Mouse (Mus musculus) CH12.LX (cell line): ENCODE data around the gene Emp1. TPM values are rescaled to one million over a fixed set of nuclear protein-coding genes. Genes with fewer than 3 reads are reported as not detected.

ENCODE experiments used
- DNase-seq: peaks from one replicate; pipeline ENCODE4 v3.0.0-alpha.2; 2013; ENCODE audit errors: extremely low read depth
- H3K27ac ChIP-seq: 2 replicates; pipeline ENCODE4 v1.5.1; 2012; ENCODE audit warnings: low read depth, mild to moderate bottlenecking, control low read depth, moderate library complexity; ENCODE audit not compliant: insufficient read depth
- H3K27me3 ChIP-seq: replicated peaks from 2 replicates; pipeline ENCODE3; 2012; ENCODE audit warnings: inconsistent platforms
- H3K36me3 ChIP-seq, 2 experiments: replicated peaks in 1 of 2; 2 replicates each; pipeline versions ENCODE3 to v1.6.1; 2012; ENCODE audit warnings: inconsistent platforms in 1 of 2, low read length in 1 of 2, mild to moderate bottlenecking in 1 of 2, mixed read lengths in 1 of 2, moderate library complexity in 1 of 2; ENCODE audit not compliant: control insufficient read depth in 1 of 2, insufficient read depth in 1 of 2
- H3K4me1 ChIP-seq, 2 experiments: 2 replicates each; pipeline ENCODE4 v1.6.1; 2012; ENCODE audit warnings: inconsistent platforms in 1 of 2, moderate library complexity in 1 of 2; ENCODE audit not compliant: insufficient read depth in 2 of 2, control insufficient read depth in 1 of 2
- H3K4me2 ChIP-seq: 2 replicates; pipeline ENCODE4 v1.6.1; 2012; ENCODE audit warnings: low read depth, mild to moderate bottlenecking, control low read depth; ENCODE audit not compliant: poor library complexity, insufficient read depth, severe bottlenecking
- H3K4me3 ChIP-seq, 3 experiments: fragments of 150-350 bp in 1 of 3; sonication (generic) in 1 of 3; replicated peaks in 1 of 3; 2 replicates each; pipeline versions ENCODE3 to v1.5.1; 2011 to 2012; ENCODE audit warnings: low read depth in 2 of 3, low read length in 2 of 3, mild to moderate bottlenecking in 2 of 3, moderate library complexity in 2 of 3, control low read depth in 1 of 3, improper control_type of control experiment in 1 of 3, inconsistent platforms in 1 of 3, mixed read lengths in 1 of 3; ENCODE audit not compliant: poor library complexity in 1 of 3
- H3K79me2 ChIP-seq: replicated peaks from 2 replicates; pipeline ENCODE4 v1.6.1; 2012; ENCODE audit warnings: mild to moderate bottlenecking, moderate library complexity; ENCODE audit not compliant: control insufficient read depth, poor library complexity, insufficient read depth, severe bottlenecking; ENCODE audit errors: extremely low read depth
- H3K9ac ChIP-seq: 2 replicates; pipeline ENCODE4 v1.6.1; 2012; ENCODE audit warnings: low read depth, mild to moderate bottlenecking, control low read depth, moderate library complexity; ENCODE audit not compliant: insufficient read depth
- H3K9me3 ChIP-seq: replicated peaks from 2 replicates; pipeline ENCODE3; 2012; ENCODE audit warnings: low read length, inconsistent platforms, mixed read lengths
- BHLHE40 ChIP-seq: IDR thresholded peaks from 2 replicates; pipeline ENCODE4 v1.6.1; 2011; ENCODE audit warnings: mild to moderate bottlenecking, low read depth, low read length, improper control_type of control experiment
- CHD1 ChIP-seq: IDR thresholded peaks from 2 replicates; pipeline ENCODE4 v1.6.1; 2012; ENCODE audit warnings: low read depth, low read length, improper control_type of control experiment, inconsistent platforms
- CTCF ChIP-seq, 2 experiments: IDR thresholded peaks in 1 of 2; conservative IDR thresholded peaks in 1 of 2; 2 replicates each; pipeline ENCODE4 v1.5.1; 2011 to 2012; ENCODE audit warnings: low read depth in 2 of 2, low read length in 2 of 2, improper control_type of control experiment in 1 of 2, inconsistent platforms in 1 of 2, mild to moderate bottlenecking in 1 of 2, moderate library complexity in 1 of 2
- E2F4 ChIP-seq: IDR thresholded peaks from 2 replicates; pipeline ENCODE4 v1.6.1; 2011; ENCODE audit warnings: low read depth, low read length, improper control_type of control experiment; ENCODE audit not compliant: insufficient replicate concordance
- ETS1 ChIP-seq: conservative IDR thresholded peaks from 2 replicates; pipeline ENCODE4 v1.6.1; 2012; ENCODE audit warnings: low read depth, mild to moderate bottlenecking, inconsistent platforms, low read length, improper control_type of control experiment, moderate library complexity
- GABPA ChIP-seq: IDR thresholded peaks from 2 replicates; pipeline ENCODE4 v1.6.1; 2012; ENCODE audit warnings: low read depth, low read length, improper control_type of control experiment, inconsistent platforms; ENCODE audit not compliant: insufficient replicate concordance
- HCFC1 ChIP-seq: IDR thresholded peaks from 2 replicates; pipeline ENCODE4 v1.6.1; 2012; ENCODE audit warnings: low read depth, mild to moderate bottlenecking, inconsistent platforms, low read length, improper control_type of control experiment
- IRF4 ChIP-seq: IDR thresholded peaks from 2 replicates; pipeline ENCODE4 v1.6.1; 2014; ENCODE audit warnings: low read depth, mild to moderate bottlenecking, inconsistent platforms, low read length, improper control_type of control experiment
- JUN ChIP-seq: IDR thresholded peaks from 2 replicates; pipeline ENCODE4 v1.6.1; 2011; ENCODE audit warnings: low read depth, mild to moderate bottlenecking, low read length, improper control_type of control experiment, moderate library complexity; ENCODE audit not compliant: insufficient read depth
- JUND ChIP-seq: conservative IDR thresholded peaks from 2 replicates; pipeline ENCODE4 v1.6.1; 2011; ENCODE audit warnings: low read depth, low read length, improper control_type of control experiment
- KAT2A ChIP-seq: IDR thresholded peaks from 2 replicates; pipeline ENCODE4 v1.6.1; 2012; ENCODE audit warnings: low read length, improper control_type of control experiment, inconsistent platforms; ENCODE audit not compliant: insufficient replicate concordance
- MAZ ChIP-seq: IDR thresholded peaks from 2 replicates; pipeline ENCODE4 v1.6.1; 2012; ENCODE audit warnings: low read depth, mild to moderate bottlenecking, inconsistent platforms, low read length, improper control_type of control experiment, moderate library complexity
- MEF2A ChIP-seq: IDR thresholded peaks from 2 replicates; pipeline ENCODE4 v1.6.1; 2014; ENCODE audit warnings: low read depth, mild to moderate bottlenecking, inconsistent platforms, low read length, improper control_type of control experiment, borderline replicate concordance
- MXI1 ChIP-seq: IDR thresholded peaks from 2 replicates; pipeline ENCODE4 v1.6.1; 2011; ENCODE audit warnings: mild to moderate bottlenecking, low read depth, low read length, improper control_type of control experiment
- MYC ChIP-seq: IDR thresholded peaks from 2 replicates; pipeline ENCODE4 v1.6.1; 2011; ENCODE audit warnings: low read depth, mild to moderate bottlenecking, improper control_type of control experiment, low read length
- NELFE ChIP-seq: IDR thresholded peaks from 2 replicates; pipeline ENCODE4 v1.6.1; 2011; ENCODE audit warnings: low read depth, low read length, improper control_type of control experiment
- NRF1 ChIP-seq: IDR thresholded peaks from 2 replicates; pipeline ENCODE4 v1.6.1; 2014; ENCODE audit warnings: low read depth, mild to moderate bottlenecking, inconsistent platforms, low read length, improper control_type of control experiment, moderate library complexity
- POLR2A ChIP-seq: IDR thresholded peaks from 2 replicates; pipeline ENCODE4 v1.6.1; 2011; ENCODE audit warnings: low read depth, mild to moderate bottlenecking, improper control_type of control experiment, low read length
- POLR2AphosphoS2 ChIP-seq: IDR thresholded peaks from 2 replicates; pipeline ENCODE4 v1.6.1; 2011; ENCODE audit warnings: low read depth, low read length, improper control_type of control experiment
- RAD21 ChIP-seq: IDR thresholded peaks from 2 replicates; pipeline ENCODE4 v1.6.1; 2011; ENCODE audit warnings: low read depth, mild to moderate bottlenecking, low read length, improper control_type of control experiment, moderate library complexity
- RCOR1 ChIP-seq: conservative IDR thresholded peaks from 2 replicates; pipeline ENCODE4 v1.6.1; 2012; ENCODE audit warnings: low read depth, mild to moderate bottlenecking, inconsistent platforms, low read length, improper control_type of control experiment
- SIN3A ChIP-seq: IDR thresholded peaks from 2 replicates; pipeline ENCODE4 v1.6.1; 2012; ENCODE audit warnings: low read length, improper control_type of control experiment, inconsistent platforms
- SMC3 ChIP-seq: IDR thresholded peaks from 2 replicates; pipeline ENCODE4 v1.6.1; 2011; ENCODE audit warnings: low read depth, low read length, improper control_type of control experiment
- TBP ChIP-seq: conservative IDR thresholded peaks from 2 replicates; pipeline ENCODE4 v1.6.1; 2011; ENCODE audit warnings: low read depth, low read length, improper control_type of control experiment
- UBTF ChIP-seq: IDR thresholded peaks from 2 replicates; pipeline ENCODE4 v1.6.1; 2012; ENCODE audit warnings: low read depth, mild to moderate bottlenecking, inconsistent platforms, low read length, improper control_type of control experiment, moderate library complexity
- USF1 ChIP-seq: IDR thresholded peaks from 2 replicates; pipeline ENCODE4 v1.6.1; 2014; ENCODE audit warnings: low read depth, mild to moderate bottlenecking, inconsistent platforms, low read length, improper control_type of control experiment
- USF2 ChIP-seq: conservative IDR thresholded peaks from 2 replicates; pipeline ENCODE4 v1.6.1; 2011; ENCODE audit warnings: low read depth, low read length, improper control_type of control experiment
- ZKSCAN1 ChIP-seq: IDR thresholded peaks from 2 replicates; pipeline ENCODE4 v1.6.1; 2012; ENCODE audit warnings: low read depth, inconsistent platforms, low read length, improper control_type of control experiment, borderline replicate concordance
- ZNF384 ChIP-seq: IDR thresholded peaks from 2 replicates; pipeline ENCODE4 v1.6.1; 2012; ENCODE audit warnings: low read depth, low read length, improper control_type of control experiment, inconsistent platforms
- dilution Hi-C: fragments of 300-500 bp; cut with MboI; formaldehyde crosslinking; loops from 2 replicates; pipeline ENCODE4 v1.14.3; 2020; ENCODE audit warnings: low sequenced_read_pairs; ENCODE audit not compliant: extremely low pct_unique_long_range_greater_than_20kb, extremely low pct_ligation_motif_present
- in situ Hi-C: fragments of 300-500 bp; cut with MboI; formaldehyde crosslinking; loops from 3 replicates; pipeline ENCODE4 v1.14.3; 2019; ENCODE audit warnings: low sequenced_read_pairs, low pct_ligation_motif_present, low pct_unique_long_range_greater_than_20kb, mixed read lengths
- polyA plus RNA-seq: library from polyadenylated mRNA; unstranded; fragments of >175 nt; gene quantifications from 2 replicates; pipeline ENCODE4 v1.2.1, GENCODE M21; 2012; ENCODE audit warnings: low read depth; ENCODE audit not compliant: insufficient read length
- total RNA-seq, 2 experiments: library from RNA; depleted of rRNA; stranded (reverse); fragments of 300-350 nt in 1 of 2; fragments of >200 nt in 1 of 2; gene quantifications; 2 replicates each; pipeline ENCODE4 v1.2.3; 2012 to 2014

The Emp1 gene
- total and polyA plus RNA-seq, 3 experiments: 1.9 to 11.3 (median 7.0) TPM

- Histone ChIP-seq H3K9ac (no peak overlapping the region), H3K4me3 (no peak overlapping the region), H3K4me2 (no peak overlapping the region), H3K4me1 (no peaks in the 10 kb centered on the region), H3K27ac (no peak overlapping the region), H3K79me2 (no peaks in the 10 kb centered on the region), H3K36me3 (no peaks in the 10 kb centered on the region), H3K9me3 (no peaks in the 10 kb centered on the region), H3K27me3 (peaks cover 36% of the 10 kb centered on the region)
- DNase-seq: no peak
- TF ChIP-seq SIN3A: no peak
- no peak for TF ChIP-seq ETS1
- no peak for TF ChIP-seq IRF4
- TF ChIP-seq MXI1: no peak
- TF ChIP-seq JUND: no peak
- TF ChIP-seq USF1: no peak
- no peak for TF ChIP-seq NELFE
- TF ChIP-seq KAT2A: no peak
- TF ChIP-seq ZKSCAN1: no peak
- no peak for TF ChIP-seq MEF2A
- TF ChIP-seq CTCF (conservative IDR thresholded peaks at IDR 0.05 in 1 of 2, IDR thresholded peaks at IDR 0.05 in 1 of 2; ENCODE audit: low read depth in 2 of 2, low read length in 2 of 2): no peak
- no peak for TF ChIP-seq UBTF
- TF ChIP-seq BHLHE40: no peak
- TF ChIP-seq SMC3: no peak
- no peak for TF ChIP-seq POLR2A
- no peak for TF ChIP-seq USF2
- in situ Hi-C loops (no loop called here), dilution Hi-C loops (no loop called here)
These were observed 45.0 kb downstream of the Emp1 start for GRCm38 (mm10) chr6:135407323-135407722.

GRCm38 (mm10) chr6:135411712-135412319 lies 49.5 kb downstream of the Emp1 start:
- dilution Hi-C loops: no loop called here
- no peak for TF ChIP-seq E2F4
- no peak for TF ChIP-seq RAD21
- no peak for TF ChIP-seq MYC
- no peak for TF ChIP-seq JUND
- TF ChIP-seq UBTF: no peak
- TF ChIP-seq KAT2A: no peak
- no peak for TF ChIP-seq HCFC1
- no peak for TF ChIP-seq RCOR1
- no peak for TF ChIP-seq MAZ
- no peak for TF ChIP-seq CHD1
- TF ChIP-seq BHLHE40: no peak
- TF ChIP-seq ETS1: no peak
- TF ChIP-seq GABPA: no peak
- no peak for TF ChIP-seq POLR2AphosphoS2
- no peak for TF ChIP-seq IRF4
- no peak for TF ChIP-seq NELFE
- TF ChIP-seq TBP: no peak
- TF ChIP-seq ZNF384: no peak
- no peak for TF ChIP-seq NRF1
- no peak for TF ChIP-seq JUN
- Histone ChIP-seq H3K27me3 (peaks cover 17% of the 10 kb centered on the region), H3K9ac (no peak overlapping the region), H3K27ac (no peak overlapping the region), H3K36me3 (no peaks in the 10 kb centered on the region), H3K4me2 (no peak overlapping the region), H3K9me3 (no peaks in the 10 kb centered on the region), H3K4me1 (no peaks in the 10 kb centered on the region), H3K4me3 (no peak overlapping the region), H3K79me2 (no peaks in the 10 kb centered on the region)
- in situ Hi-C loops: no loop called here
- DNase-seq: no peak
